Mouse (Mus musculus): ENCODE data around the gene Slc34a1. TPM values are rescaled to one million over a fixed set of nuclear protein-coding genes. Genes with fewer than 3 reads are reported as not detected.
A peak's percentile ranks its signal among the peaks of the same experiment; 100 is the strongest.
"Not testable (repeated sequence)": the region's sequence is repeated elsewhere in the genome, so short reads cannot be mapped to it uniquely, and the experiment has no call there.

The Slc34a1 gene
- total RNA-seq, 2 experiments from 2014 or later: not detected

DNA sequence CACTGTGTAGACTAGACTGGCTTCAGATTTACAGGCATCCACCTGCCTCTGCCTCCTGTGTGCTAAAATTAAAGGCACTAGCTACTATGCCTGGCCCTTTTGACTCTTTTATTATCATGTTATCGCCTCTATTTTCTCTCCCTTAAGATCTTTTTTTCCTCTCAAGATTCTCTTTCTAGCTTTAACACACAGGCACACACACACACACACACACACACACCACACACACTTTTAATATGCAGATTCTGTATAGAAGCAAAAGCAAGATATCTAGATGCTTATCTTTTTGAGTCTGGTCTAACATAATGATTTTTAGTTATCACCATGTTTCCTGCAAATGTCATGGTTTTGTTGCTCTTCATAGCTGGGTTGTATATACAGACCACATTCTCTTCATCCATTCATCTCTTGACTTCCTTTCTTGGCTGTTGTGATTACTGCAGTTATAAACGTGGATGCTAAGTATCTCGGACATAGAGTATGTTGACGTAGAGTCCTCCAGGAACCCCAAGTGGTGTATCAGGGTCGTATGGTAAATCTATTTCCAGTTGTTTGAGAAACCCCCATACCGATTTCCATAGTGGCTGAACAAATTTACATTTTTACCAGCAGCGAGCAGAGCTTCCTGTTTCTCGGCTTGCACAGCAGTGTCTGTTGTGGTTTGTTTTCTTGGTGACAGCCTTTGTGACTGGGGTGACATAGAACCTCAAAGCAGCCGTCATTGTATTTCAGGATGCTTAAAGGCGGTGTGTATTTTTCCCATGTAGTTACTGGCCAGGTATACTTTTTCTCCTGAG, 34.1 kb downstream of the Slc34a1 start:
- no peak for DNase-seq (ENCODE audit: low spot score in 2 of 2)

DNA sequence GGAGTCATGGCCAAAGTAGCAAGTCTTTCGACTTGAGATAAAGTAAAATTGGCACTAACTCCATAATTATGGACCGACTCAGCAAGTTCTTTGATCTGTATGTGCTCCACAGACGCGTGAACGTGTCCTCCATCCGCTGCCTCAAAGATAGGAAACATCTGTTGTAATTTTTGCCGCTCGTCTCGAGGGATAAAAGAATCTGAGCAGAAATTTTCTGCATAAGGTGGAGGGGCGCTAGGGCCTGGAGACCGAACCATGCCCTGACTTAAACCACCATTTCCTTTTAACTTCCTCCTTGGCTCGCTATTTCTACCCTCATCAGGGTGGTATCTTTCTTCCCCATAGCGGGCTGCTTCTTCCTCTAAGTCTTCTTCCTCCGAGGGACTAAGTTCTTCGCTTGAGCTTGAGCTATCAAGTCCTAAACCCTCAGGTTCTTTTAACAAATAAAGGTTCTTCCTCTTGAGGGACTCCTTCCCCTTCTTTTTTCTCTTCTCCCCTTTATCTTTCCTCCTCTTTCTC, 39.2 kb downstream of the Slc34a1 start:
- DNase-seq (ENCODE audit: low spot score in 2 of 2): not testable (repeated sequence)

GRCm38 (mm10) chr13:55443799-55444285, 45.9 kb downstream of the Slc34a1 start:
- no peak for DNase-seq (ENCODE audit: low spot score in 2 of 2)

DNA sequence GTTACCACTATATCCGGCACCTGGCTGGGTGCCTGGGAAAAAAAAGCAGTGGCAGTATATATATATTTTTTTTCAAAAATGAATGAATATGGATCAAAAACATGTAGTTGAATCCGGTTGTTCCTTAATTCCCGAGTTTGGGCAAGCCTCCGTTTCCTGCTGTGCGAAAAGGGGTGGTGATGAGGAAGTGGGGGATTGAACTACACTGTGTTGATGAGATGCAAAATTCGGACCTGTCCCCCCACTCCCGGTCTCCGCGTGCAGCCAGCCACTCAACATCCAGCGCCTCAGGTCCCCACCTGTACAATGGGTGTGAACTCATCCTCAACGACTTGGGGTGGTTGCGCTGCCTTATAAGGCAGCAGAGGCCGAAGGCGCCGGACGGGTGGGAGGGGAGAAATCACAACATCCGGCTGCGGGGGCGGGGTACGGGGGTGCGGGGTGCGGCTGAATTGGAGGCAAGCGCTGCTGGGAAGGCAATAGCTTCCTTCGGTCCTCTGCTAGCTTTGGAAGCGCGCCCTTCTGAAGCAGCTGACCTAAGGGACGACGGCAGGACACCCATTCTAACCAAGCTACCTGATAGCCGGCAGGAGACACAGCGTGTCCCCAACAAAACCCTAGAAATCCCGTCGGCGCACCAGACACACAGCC, 46.4 kb downstream of the Slc34a1 start:
- DNase-seq (ENCODE audit: low spot score in 2 of 2): no peak

DNA sequence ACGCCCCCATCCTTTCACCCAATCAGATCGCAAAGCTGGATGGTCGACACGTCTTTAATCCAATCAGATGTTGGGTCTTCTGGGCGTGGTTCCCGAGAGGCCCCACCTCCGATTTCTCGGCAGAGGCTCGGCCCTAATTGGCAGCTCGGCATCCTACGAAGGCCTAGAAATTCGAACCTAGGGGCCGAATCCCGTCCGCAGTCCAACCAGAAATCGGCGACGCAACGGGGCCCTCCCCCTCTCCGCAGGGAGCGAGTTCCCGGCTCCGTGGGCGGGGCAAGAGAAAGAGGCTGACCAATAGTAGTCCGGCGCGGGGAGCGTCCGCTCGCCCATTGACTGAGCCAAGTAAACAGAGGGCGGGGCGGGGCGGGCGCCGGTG, 46.9 kb downstream of the Slc34a1 start, which contains the start of gene Grk6:
Grk6 (plus strand) TSS at position 136 of the 379 bp plus-strand sequence.
- peak; percentile 99 to 100 for DNase-seq (ENCODE audit: low spot score in 2 of 2)

GRCm38 (mm10) chr13:55445361-55446091, 47.5 kb downstream of the Slc34a1 start:
- no peak for DNase-seq (ENCODE audit: low spot score in 2 of 2)

GRCm38 (mm10) chr13:55446483-55447105, 48.6 kb downstream of the Slc34a1 start:
- no peak for DNase-seq (ENCODE audit: low spot score in 2 of 2)

DNA sequence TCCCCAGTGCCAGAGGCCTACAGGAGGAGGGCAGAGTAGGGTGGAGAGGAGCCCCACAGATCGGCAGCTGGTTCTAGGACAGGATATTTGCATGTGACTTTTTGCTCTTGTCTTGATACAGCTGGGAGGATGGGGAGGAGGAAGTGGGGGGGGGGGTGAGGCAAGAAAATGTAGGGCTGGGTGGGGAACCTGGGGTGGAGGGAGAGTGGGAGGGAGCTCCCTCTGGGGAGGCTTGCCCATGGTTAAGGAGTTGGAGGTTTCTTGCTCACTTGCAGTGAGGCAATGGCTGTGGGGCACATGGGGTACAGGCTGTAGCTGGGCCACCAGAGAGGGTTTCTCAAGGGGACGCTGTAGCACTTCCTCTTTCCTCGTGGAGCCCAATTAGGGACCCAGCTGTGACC, 49.6 kb downstream of the Slc34a1 start:
- DNase-seq (ENCODE audit: low spot score in 2 of 2): no peak

GRCm38 (mm10) chr13:55448131-55448530, 50.1 kb downstream of the Slc34a1 start:
- DNase-seq (ENCODE audit: low spot score in 2 of 2): no peak

DNA sequence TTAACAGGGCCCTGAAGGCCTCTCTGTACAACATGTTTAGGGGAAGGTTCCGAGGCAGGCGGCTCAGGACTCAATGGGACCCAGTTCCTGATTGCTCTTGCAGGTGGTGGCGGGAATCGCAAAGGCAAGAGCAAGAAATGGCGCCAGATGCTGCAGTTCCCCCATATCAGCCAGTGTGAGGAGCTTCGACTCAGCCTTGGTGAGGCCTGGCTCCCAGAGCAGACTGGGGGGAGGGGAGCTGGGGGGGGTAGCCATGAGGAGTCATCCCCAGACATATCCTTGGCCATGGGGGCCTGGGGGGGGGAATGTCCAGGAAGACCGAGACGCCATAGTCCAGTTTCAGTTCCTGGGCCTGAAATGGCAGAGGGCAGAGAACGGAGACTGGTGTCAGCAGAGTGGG, 51.2 kb downstream of the Slc34a1 start:
- no peak for DNase-seq (ENCODE audit: low spot score in 2 of 2)

- DNase-seq (ENCODE audit: low spot score in 2 of 2): no peak
Observed at GRCm38 (mm10) chr13:55449679-55450441, 51.9 kb downstream of the Slc34a1 start.

GRCm38 (mm10) chr13:55450511-55450980, 52.6 kb downstream of the Slc34a1 start:
- DNase-seq (ENCODE audit: low spot score in 2 of 2): peak; percentile 48 to 69

GRCm38 (mm10) chr13:55451296-55451695, 53.3 kb downstream of the Slc34a1 start:
- DNase-seq (ENCODE audit: low spot score in 2 of 2): no peak

DNA sequence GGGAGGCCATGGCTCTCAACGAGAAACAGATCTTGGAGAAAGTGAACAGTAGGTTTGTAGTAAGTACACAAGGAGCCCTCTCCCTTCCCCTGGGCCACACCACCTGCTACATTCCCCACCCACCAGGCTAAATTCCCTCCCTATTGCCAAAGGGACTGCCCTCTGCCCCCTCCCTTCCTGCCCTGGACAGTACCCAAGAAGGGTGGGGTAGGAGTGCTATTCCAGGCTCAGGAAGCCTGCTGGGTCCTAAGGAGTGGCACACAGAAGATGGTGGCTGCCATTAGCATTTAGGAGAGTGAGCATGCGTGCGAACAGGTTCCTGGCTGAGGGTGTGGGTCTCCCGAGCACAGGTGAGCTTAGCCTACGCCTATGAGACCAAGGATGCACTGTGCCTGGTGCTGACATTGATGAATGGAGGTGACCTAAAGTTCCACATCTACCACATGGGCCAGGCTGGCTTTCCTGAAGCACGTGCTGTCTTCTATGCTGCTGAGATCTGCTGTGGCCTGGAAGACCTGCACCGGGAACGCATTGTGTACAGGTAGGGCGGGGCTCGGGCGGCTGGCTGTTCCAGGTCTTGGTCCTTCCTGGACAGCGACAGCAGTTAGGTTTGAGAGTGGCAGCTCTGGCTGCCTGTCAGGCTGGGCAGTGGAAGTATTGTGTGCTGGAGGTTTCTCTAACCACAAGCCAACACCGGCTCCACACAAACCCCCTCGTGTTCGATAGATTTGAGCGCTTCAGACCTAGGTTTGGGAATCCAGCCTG, 54.0 kb downstream of the Slc34a1 start:
- DNase-seq (ENCODE audit: low spot score in 2 of 2): no peak

DNA sequence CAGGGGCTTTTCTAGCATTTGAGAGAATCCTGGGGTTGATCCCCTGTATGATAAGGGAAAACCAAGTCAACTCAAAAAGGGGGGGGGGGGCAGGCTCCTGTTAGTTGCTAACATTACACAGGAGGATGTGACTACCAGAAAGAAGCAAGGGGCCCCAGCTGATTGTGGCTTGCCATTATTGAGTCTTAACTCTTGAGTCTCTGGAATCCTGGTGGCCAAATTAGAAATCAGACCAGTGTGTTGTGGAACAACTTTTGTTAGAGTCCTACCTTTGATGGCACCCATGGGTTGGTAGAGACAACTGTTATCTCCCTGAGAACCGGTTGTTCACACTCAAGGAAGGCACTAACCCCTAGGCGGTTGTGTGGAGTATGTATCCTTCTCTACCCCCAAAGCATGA, 65.0 kb downstream of the Slc34a1 start:
- no peak for DNase-seq (ENCODE audit: low spot score in 2 of 2)

DNA sequence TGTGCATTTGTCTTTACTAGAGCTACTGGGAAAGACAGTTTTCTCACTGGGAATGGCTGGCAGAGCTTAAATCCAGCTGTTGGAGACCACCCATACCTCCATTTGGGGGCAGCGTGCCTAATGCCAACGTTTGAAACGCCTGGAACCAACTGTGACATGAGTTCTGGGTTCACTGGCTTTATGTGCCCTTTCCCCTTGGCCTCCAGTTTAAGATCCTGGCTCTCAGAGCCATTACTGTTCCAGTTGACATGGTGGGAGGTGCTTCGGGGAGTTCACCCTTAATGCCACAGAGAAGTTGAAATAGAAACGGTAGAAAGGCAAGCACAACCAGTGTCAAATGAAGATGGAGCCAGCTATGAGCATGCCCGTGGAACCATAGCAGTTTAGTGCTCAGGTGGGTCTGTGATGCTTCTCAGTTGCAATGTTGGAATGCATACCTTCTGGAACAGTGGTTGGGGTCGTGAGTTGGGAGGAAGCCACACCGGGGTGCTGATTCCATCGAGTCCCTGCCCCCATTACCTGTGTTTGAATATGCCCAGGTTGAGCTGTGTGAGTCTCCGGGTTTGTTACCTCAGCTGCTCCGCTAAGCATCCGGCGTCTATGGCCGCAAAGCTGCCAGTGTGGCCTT, 65.5 kb downstream of the Slc34a1 start:
- DNase-seq (ENCODE audit: low spot score in 2 of 2): no peak

GRCm38 (mm10) chr13:55464027-55464884, 66.3 kb downstream of the Slc34a1 start, which contains the start of gene Prr7:
Gene Prr7, plus strand, starts transcription at chr13:55464267.
- peak; percentile 78 to 80 for DNase-seq (ENCODE audit: low spot score in 2 of 2)

DNA sequence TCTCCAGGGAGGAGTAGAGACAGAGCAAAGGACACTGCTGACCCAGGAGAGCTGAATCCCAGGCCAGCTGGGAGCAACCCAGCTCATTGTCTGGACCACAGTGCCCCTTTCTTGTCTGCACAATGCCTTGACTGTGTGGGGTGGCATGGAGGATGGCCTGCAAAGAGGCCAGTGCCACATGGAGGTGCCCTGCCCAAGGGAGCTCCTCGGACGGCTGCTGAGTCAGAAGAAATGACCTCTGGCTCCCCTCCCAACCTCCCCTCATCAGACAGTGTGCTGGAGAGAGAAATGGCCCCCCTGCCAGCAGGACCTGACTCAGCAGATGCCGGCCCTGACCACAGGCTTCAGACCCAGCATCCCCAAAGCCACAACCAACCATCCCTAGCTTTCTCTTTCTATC, 67.2 kb downstream of the Slc34a1 start:
- DNase-seq (ENCODE audit: low spot score in 2 of 2): no peak
